Mouse (Mus musculus) C3H10T1/2 (cell line): Measurements from ENCODE around the gene Spint1. TPM values are rescaled to one million over a fixed set of nuclear protein-coding genes. Genes with fewer than 3 reads are reported as not detected.

ENCODE experiments used
- polyA plus RNA-seq, 2 experiments: library from polyadenylated mRNA; unstranded; fragments of >200 nt; fragmentation: generic; extraction: Trizol; gene quantifications; one replicate each; pipeline ENCODE4 v1.2.1; 2012; ENCODE audit warnings: missing spikeins in 2 of 2

Gene Spint1
- under 1 TPM; 0.01 to 0.38 TPM for polyA plus RNA-seq

DNA sequence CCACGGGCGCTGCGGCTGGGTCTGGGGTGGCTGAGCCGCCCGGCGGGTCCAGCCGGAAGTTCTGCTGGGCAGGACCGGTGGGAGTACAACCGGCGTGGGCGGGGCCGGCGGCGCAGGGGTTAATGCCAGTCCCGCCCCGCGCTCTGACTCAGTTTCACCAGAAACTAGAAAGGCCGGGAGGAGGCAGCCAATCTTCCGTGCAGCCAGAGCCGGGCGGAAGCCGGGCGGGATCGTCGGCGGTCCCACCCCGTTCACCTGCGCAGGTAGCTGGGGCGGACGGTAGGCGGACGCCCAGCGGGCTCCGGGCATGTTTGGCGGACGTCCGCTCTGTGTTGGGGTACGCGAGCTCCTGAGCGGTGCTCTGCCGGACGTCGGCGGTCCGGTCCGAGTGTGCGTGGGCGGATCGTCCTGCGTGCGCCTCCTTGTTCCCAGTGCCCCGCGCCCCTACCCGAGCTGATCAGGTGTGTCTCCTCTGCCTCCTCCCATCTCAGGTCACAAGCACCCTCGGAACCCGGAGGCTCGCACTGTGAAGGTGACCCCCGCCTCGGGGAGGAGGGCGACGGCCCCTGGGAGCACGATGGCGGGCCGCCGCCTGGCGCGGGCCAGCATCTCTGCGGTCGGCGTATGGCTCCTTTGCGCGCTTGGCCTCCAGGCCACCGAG lies at the start of gene Spint1:
TSS of gene Spint1 (plus strand) at position 153 of the 661 bp plus-strand sequence.

DNA sequence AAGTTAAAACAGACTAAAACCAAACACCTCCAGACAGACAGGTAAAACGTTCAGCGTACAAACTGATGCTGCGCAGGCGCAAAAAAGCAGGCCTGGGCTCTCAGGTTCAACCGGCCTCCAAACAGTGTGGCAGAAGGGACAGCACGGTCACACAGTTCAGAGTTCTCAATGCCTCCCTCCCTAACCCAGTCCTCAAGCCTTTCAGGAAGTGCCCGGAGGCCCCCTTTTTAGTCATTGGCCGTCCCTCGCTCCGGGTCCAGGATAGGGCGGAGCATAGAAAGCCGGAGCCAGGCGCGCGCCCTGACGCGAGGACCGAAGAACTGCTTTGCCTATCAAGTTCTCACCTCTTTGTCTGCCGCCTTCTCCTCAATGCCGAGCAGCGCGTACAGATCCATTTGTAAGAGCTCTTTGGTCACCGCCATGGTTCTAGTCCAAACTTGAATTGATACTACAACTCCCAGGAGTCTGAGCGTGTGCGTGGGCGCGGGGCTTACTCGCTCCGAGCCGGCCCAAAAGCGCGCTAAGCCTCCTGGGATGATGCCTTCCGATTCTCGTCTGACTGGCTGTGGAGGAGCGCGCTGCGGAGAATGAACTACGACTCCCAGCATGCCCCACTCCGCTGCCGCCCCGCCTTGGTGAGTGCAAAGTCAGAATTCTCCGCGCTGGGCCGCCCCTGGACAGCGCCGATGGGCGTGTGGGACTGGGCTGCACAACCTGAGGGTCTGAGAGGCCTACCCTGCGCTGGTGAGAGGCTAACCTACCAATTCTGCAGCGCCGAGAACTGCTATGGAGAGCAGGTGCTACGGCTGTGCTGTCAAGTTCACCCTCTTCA lies 28.6 kb upstream of the Spint1 start, which contains the start of the genes Zfyve19 and Dnajc17:
TSS of gene Zfyve19 (plus strand) at position 274 of the 832 bp plus-strand sequence.
TSS of gene Dnajc17 (minus strand) at position 452 of the 832 bp plus-strand sequence.

DNA sequence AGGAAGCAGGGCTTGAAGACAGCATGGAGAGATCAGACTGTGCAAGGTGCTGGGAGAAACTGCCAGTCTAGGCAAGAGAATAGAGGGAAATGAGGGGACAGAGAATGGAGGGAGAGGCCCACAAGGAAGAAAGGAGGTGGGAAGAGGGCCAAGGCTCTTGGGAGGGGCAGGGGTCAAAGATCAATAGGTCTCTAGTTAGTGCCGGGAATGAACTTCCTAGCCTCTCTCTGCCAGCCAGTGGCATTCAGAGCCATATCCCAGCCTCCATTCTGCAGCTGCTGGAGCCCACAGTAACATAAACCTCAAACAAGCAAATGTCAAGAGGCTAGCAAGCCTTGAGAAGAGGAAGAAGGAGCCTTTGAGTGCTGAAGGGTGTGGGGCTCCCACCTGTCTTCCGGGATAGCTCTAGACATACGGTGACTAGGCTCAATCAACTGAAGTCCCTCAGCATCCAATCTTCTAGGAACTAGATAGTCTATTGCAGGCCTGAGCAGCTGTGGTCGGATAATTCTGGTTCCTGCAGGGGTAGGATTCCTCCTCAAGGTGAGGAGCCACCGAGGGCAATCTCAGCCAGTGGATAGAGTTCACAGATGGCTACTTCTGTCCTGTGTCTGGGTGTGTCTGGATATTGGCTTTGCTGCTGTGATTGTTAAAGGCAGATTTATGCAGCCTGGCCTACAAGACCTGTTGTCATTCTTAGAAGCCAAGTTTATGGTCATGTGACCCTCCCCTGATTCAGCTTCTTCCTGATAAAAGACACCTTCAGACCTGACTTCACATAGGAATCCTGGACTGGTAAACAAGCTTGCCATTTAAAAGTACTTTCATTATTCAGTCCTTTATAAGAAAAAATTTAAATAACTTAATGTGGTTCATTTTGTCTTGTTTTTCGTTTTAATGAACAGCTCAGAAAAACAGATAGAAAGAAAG lies 7.1 kb upstream of the Spint1 start, which contains the start of gene Ppp1r14d:
TSS of gene Ppp1r14d (minus strand) at position 132 of the 930 bp plus-strand sequence.

DNA sequence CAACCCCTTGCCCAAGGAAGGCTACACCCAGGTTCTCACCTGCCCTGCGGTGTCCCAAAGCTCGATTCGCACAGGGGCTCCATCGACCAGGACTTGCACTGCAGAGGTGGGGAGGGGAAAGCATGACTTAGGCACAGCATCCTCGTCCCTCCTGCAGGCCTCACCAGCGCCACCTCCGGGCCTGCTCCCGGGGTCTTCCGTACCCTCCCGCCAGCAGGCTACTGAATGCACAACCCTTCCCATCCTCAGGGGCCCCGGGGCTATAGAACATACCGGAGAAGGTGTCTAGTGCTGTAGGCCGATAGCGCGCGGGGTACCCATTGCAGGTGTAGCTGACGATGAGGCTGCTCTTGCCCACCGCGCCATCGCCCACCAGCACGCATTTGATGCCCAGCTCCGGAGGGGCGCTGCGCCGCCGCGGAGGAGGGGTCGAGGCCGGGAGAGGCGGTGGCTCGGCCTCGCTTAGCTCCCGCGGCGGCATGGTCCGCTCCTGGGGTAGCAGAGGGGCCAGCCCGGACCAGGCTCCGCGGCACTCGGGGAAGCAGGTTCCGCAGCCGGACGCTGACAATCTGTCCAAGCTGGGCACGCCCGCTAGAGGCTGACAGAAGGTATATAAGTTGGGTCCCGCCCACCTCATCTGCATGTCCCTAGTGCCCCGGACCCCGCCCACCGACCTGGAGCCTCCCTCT lies 33.6 kb downstream of the Spint1 start, which contains the start of gene Rhov:
TSS of gene Rhov (minus strand) at position 630 of the 689 bp plus-strand sequence.

DNA sequence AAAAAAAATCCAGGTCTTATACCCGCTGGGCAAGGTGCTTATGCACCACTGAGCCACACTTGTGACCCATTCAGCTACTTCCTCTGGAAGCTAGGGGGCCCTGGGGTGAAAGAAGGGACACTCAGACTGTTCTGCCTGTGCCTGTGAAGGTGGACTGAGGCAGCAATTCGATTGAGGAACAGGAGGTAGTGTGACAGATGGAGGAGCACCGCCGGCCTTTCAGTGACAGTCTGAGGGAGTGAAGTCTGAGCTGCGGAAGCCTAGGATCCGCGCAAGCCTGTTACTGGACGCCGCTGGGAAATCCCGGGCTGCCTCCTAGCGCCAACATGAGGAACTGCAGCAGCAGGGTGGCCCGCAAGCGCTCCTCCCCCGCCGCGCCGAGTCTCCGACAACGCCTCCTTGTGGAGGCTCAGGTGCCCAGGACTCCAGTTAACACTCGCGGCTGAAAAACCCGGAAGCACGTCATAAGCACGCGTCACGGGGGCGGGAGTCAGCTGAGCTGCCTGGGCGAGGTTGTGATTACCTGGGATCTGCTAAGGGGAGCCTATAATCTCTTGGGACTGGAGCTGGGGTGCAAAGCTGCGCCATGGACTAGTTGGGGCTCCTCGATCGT lies 51.2 kb downstream of the Spint1 start, which contains the start of gene Vps18:
TSS of gene Vps18 (plus strand) at position 471 of the 613 bp plus-strand sequence.

Other genes starting within 250 kb of the Spint1 start
- gene Ccdc32, start 208.0 kb upstream of the Spint1 start, polyA plus RNA-seq: 10 to 100 TPM in 1 of 2 experiments, 1 to 10 TPM in 1; 4.8 to 15.3 TPM
- 1 to 10 TPM; 1.1 to 1.2 TPM for gene Rpusd2, start 202.6 kb upstream of the Spint1 start, polyA plus RNA-seq
- gene Knl1, start 190.2 kb upstream of the Spint1 start, polyA plus RNA-seq: under 1 TPM; 0.08 to 0.97 TPM
- 10 to 100 TPM in 1 of 2 experiments, 1 to 10 TPM in 1; 7.9 to 11.4 TPM for gene Rad51, start 124.6 kb upstream of the Spint1 start, polyA plus RNA-seq
- gene Rmdn3, start 80.3 kb upstream of the Spint1 start, polyA plus RNA-seq: 10 to 100 TPM in 1 of 2 experiments, 1 to 10 TPM in 1; 3.1 to 12.0 TPM
- gene Gchfr, start 69.6 kb upstream of the Spint1 start, polyA plus RNA-seq: 100 to 1,000 TPM; 127 to 204 TPM
- gene Gm14137, start 62.9 kb upstream of the Spint1 start, polyA plus RNA-seq: 1 to 10 TPM in 1 of 2 experiments, under 1 TPM in 1; 0.97 to 2.2 TPM
- gene Zfyve19, start 28.7 kb upstream of the Spint1 start, polyA plus RNA-seq: 10 to 100 TPM; 26.7 to 32.6 TPM
- 10 to 100 TPM in 1 of 2 experiments, 1 to 10 TPM in 1; 10.0 to 10.2 TPM for gene Dnajc17, start 28.6 kb upstream of the Spint1 start, polyA plus RNA-seq
- not detected for gene Ppp1r14d, start 7.5 kb upstream of the Spint1 start, polyA plus RNA-seq
- 1 to 10 TPM in 1 of 2 experiments, under 1 TPM in 1; 0.63 to 5.3 TPM for gene Rhov, start 33.9 kb downstream of the Spint1 start, polyA plus RNA-seq
- 10 to 100 TPM; 10.5 to 23.7 TPM for gene Vps18, start 51.4 kb downstream of the Spint1 start, polyA plus RNA-seq
- not detected for gene Dll4, start 88.4 kb downstream of the Spint1 start, polyA plus RNA-seq
- gene Chac1, start 113.9 kb downstream of the Spint1 start, polyA plus RNA-seq: 1 to 10 TPM; 4.9 to 10.0 TPM
- gene Ino80, start 240.3 kb downstream of the Spint1 start, polyA plus RNA-seq: 1 to 10 TPM in 1 of 2 experiments, under 1 TPM in 1; 0.41 to 4.5 TPM